Mouse (Mus musculus) embryonic stem cell, embryonic (primary cell): ENCODE measurements around the gene Fbxw7.

Experiments
- CTCF ChIA-PET, 4 experiments: fragments of 300-600 bp in 2 of 4; fragments of 350-600 bp in 2 of 4; sonication (Branson Sonifier 250); formaldehyde crosslinking; loops; one replicate each; lab custom pipeline; 2022; ENCODE audit warnings: inconsistent platforms in 2 of 4; lab: Charles Lee
- POLR2A ChIA-PET, 4 experiments: fragments of 300-600 bp in 2 of 4; fragments of 350-600 bp in 2 of 4; sonication (Branson Sonifier 250); formaldehyde crosslinking; loops; one replicate each; lab custom pipeline; 2022; ENCODE audit warnings: antibody characterized with exemption in 4 of 4, inconsistent platforms in 1 of 4; lab: Charles Lee

Fbxw7 gene

DNA sequence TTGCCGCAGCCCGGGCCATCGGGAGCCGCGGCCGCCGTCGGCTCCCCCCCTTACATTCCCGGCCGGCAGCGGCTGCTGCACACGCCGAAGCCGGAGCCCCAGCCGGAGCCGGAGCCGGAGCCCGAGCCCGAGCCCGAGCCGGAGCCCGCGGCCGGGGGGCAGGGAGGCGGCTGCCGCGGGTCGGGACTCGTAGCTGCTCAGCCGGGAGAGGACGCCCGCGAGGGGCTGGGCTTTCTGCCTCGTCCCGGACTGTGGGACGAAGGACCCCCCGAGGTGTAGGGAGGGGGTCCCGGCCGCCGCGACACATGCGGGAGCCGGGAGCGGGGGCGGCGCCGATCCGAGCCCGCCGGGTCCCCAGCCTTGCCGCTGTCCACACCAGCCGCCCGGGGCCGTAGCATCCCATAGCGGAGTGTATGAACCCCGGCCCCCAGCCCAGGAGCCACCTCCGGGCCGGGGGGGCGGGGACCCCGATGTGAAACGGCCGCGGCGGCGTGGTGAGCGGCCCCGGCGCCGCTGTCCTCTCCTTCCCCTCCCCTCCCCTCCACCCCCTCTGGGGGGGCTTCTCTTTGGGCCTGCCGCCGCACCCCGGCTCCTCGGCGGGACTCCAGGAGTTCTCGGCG lies at the start of gene Fbxw7:
Gene Fbxw7 (plus strand): TSS at position 507 of the 620 bp plus-strand sequence.
- ChIA-PET CTCF (interaction anchor here in 1 of 4 experiments (1.4 kb wide), 2 partner anchors 29 to 462 kb away, joined by 3 to 7 read pairs; no protein-coding TSS in a partner anchor), POLR2A (interaction anchor here in 3 of 4 experiments (0.7 to 3.7 kb wide), 22 partner anchors 8 to 290 kb away, joined by 3 to 39 read pairs (median 4); partner anchors contain the start of genes Arfip1 (in 1 of the 3) and Tmem154 (in 1 of the 3))

GRCm38 (mm10) chr3:84768940-84769339 lies 46.1 kb upstream of the Fbxw7 start:
- ChIA-PET CTCF (no interaction called here), POLR2A (no interaction called here)

- CTCF ChIA-PET: no interaction called here
- POLR2A ChIA-PET: no interaction called here
Observed at GRCm38 (mm10) chr3:84769411-84769810, 45.7 kb upstream of the Fbxw7 start.

DNA sequence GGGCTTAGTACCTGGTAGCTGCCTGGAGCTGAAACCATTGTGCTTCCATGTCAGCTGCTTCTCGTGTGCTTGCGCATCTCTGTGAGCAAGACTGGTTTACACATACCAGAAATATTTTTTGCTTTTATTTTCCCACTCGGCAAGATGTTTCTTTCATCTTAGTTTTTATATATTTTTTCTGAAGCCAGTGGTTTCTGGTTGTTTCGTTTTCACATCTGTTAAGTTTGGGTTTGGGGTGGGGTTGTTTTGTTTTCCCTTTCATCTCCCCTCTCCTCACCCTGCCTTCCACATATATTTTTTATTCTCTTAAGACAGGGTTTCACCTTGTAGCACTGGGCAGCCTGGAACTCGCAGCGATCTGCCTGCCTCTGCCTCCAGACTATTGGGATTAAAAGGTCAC lies 44.5 kb upstream of the Fbxw7 start:
- ChIA-PET CTCF (no interaction called here), POLR2A (interaction anchor here in 2 of 4 experiments (0.6 to 1.0 kb wide), 2 partner anchors 43 to 1250 kb away, joined by 3 read pairs; no protein-coding TSS in a partner anchor)

- POLR2A ChIA-PET: interaction anchor here in 2 of 4 experiments (0.6 to 1.8 kb wide), 3 partner anchors 43 to 181 kb away, joined by 4 to 5 read pairs (median 4); partner anchors contain the start of gene Fbxw7 (in 1 of the 2)
- CTCF ChIA-PET: no interaction called here
Observed at GRCm38 (mm10) chr3:84771980-84772379, 43.1 kb upstream of the Fbxw7 start.

- ChIA-PET POLR2A (interaction anchor here in 1 of 4 experiments (0.6 kb wide), 1 partner anchor 49 kb away, joined by 3 read pairs; no protein-coding TSS in a partner anchor), CTCF (no interaction called here)
Observed at GRCm38 (mm10) chr3:84774246-84775066, 40.6 kb upstream of the Fbxw7 start.

DNA sequence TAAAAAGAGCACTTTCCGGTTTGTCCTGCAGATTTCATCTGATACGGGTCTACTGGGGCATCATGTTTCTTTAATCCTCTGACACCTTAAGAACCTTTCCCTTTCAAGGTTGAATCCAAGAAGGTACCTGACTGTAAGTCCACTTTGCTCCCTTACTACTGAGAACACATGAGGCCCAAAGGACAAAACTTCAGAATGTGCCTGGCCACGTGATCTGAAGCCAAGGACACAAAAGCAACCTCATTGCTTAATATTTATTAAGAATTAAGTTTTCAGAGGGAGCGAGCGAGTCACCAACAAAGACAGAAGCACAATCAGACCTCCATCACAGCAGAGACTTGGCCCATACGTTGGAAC lies 40.0 kb upstream of the Fbxw7 start:
- POLR2A ChIA-PET: no interaction called here
- CTCF ChIA-PET: no interaction called here

- POLR2A ChIA-PET: no interaction called here
Observed at GRCm38 (mm10) chr3:84775577-84775976, 39.5 kb upstream of the Fbxw7 start.

GRCm38 (mm10) chr3:84776084-84776483 lies 39.0 kb upstream of the Fbxw7 start:
- ChIA-PET POLR2A (no interaction called here), CTCF (no interaction called here)

More at GRCm38 (mm10) chr3:84775577-84775976, 39.5 kb upstream of the Fbxw7 start:
- CTCF ChIA-PET: no interaction called here

DNA sequence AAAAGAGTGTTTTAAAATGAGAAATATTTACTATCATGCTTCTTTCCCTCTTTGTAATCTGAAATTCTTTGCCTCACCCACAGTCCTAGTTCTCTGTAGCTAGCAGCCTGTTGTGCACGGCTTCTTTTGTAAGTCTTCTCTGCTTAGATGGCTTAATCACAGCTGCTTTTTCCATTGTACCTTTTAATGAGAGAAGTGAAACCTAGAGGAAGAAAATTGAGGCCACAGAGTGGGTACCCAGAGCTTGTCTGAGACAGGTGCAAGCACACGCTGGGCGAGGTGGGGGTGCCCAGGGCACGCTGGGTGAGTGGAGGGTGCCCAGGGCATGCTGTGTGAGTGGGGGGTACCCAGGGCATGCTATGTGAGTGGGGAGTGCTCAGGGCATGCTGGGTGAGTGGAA lies 27.2 kb upstream of the Fbxw7 start:
- CTCF ChIA-PET: no interaction called here

GRCm38 (mm10) chr3:84804036-84804435 lies 11.0 kb upstream of the Fbxw7 start:
- POLR2A ChIA-PET: interaction anchor here in 3 of 4 experiments (0.6 to 1.5 kb wide), 5 partner anchors 10 to 448 kb away, joined by 3 to 6 read pairs (median 4); no protein-coding TSS in a partner anchor
- CTCF ChIA-PET: no interaction called here

More for the DNA sequence above, 27.2 kb upstream of the Fbxw7 start:
- POLR2A ChIA-PET: no interaction called here

GRCm38 (mm10) chr3:84806206-84806605 lies 8.9 kb upstream of the Fbxw7 start:
- CTCF ChIA-PET: no interaction called here
- POLR2A ChIA-PET: interaction anchor here in 2 of 4 experiments (0.9 to 1.4 kb wide), 4 partner anchors 8 to 469 kb away, joined by 3 read pairs; no protein-coding TSS in a partner anchor

DNA sequence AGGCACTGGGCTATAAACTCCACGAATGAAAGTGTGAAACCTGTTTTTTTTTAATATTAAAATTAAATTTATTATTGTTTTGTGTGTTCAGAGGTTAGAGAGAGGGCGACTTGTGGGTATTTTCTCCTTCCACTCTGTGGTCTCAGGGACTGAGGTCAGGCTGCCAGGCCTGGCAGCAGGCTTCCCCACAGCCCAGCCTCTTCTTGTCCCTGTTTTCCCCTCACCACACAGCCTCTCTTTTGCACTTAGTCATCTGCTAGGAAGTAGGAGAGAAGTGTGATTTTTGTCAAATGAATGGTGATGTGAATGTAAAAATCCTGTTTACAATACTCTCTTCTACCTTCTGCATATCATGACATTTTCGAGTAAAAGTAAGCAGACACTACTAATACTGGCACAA lies 7.2 kb upstream of the Fbxw7 start:
- ChIA-PET POLR2A (no interaction called here), CTCF (no interaction called here)

- ChIA-PET POLR2A (interaction anchor here in 1 of 4 experiments (1.3 to 2.3 kb wide), 2 partner anchors 10 to 12 kb away, joined by 3 to 6 read pairs; no protein-coding TSS in a partner anchor), CTCF (interaction anchor here in 1 of 4 experiments (0.6 kb wide), 1 partner anchor 177 kb away, joined by 9 read pairs; no protein-coding TSS in a partner anchor)
Observed at GRCm38 (mm10) chr3:84808906-84809305, 6.2 kb upstream of the Fbxw7 start.

DNA sequence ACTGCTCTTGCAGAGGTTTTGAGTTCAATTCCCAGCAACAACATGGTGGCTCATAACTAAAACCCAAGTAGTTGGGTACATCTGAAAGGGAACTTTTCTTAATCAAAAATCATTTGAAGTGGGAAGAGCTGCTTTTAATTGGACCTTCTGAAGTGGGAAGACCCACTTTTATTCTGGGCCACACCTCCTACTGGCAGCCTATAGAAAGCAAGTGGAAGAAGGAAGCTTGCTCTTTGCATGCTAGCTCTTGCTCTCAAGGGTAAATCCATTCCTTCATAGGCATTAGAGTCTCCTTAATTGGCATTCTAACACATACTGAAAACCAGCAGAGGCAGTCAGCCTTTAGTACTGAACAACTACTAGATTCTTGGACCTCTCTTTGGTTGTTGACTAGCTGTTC lies 4.3 kb upstream of the Fbxw7 start:
- POLR2A ChIA-PET: interaction anchor here in 1 of 4 experiments (0.5 to 2.3 kb wide), 3 partner anchors 10 to 764 kb away, joined by 3 to 6 read pairs (median 3); partner anchors contain the start of gene Gatb
- CTCF ChIA-PET: no interaction called here

- ChIA-PET POLR2A (interaction anchor here in 3 of 4 experiments (0.6 to 3.7 kb wide), 39 partner anchors 8 to 1143 kb away, joined by 3 to 39 read pairs (median 4); partner anchors contain the start of genes Arfip1 (in 1 of the 3) and Tmem154 (in 1 of the 3)), CTCF (interaction anchor here in 1 of 4 experiments (0.6 to 1.4 kb wide), 3 partner anchors 30 to 1980 kb away, joined by 3 to 7 read pairs (median 4); no protein-coding TSS in a partner anchor)
Observed at GRCm38 (mm10) chr3:84813436-84814156, 1.5 kb upstream of the Fbxw7 start.

- POLR2A ChIA-PET: interaction anchor here (0.6 to 3.7 kb wide), 33 partner anchors 9 to 460 kb away, joined by 3 to 39 read pairs (median 4); partner anchors contain the start of genes Arfip1 (in 1 of the 4) and Tmem154 (in 1 of the 4)
Observed at GRCm38 (mm10) chr3:84814157-84814761, 809 bp upstream of the Fbxw7 start.

DNA sequence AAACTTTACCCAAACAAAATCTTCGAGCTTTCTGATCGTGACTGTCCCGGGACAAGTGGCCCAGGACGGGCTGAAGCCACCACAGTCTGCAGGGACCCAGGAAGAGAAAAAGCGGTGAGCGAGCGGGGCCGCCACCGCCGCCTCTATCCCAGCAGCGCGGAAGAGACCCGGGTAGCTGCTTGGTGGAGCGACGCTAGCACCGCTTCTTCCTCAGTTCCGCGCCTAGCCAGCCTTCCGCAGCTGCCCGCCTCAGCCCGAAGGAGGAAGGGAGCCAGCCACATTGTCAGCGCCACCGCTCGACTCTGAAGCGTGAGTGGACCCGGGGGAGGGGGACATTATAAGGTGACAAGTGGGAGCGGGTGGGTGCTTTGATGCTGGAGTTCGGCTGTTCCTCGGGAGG lies 393 bp downstream of the Fbxw7 start:
- CTCF ChIA-PET: no interaction called here
- POLR2A ChIA-PET: interaction anchor here in 3 of 4 experiments (0.8 to 3.7 kb wide), 13 partner anchors 8 to 209 kb away, joined by 3 to 39 read pairs (median 3); no protein-coding TSS in a partner anchor

More at GRCm38 (mm10) chr3:84814157-84814761, 809 bp upstream of the Fbxw7 start:
- CTCF ChIA-PET: interaction anchor here in 1 of 4 experiments (0.6 to 1.4 kb wide), 3 partner anchors 29 to 1980 kb away, joined by 3 to 7 read pairs (median 4); no protein-coding TSS in a partner anchor
